Mouse (Mus musculus): ENCODE results near the gene Foxc1. TPM values are rescaled to one million over a fixed set of nuclear protein-coding genes. Genes with fewer than 3 reads are reported as not detected.

The Foxc1 gene
- polyA plus RNA-seq, 1 experiment from 2014 or later, result 0.63 TPM

DNA sequence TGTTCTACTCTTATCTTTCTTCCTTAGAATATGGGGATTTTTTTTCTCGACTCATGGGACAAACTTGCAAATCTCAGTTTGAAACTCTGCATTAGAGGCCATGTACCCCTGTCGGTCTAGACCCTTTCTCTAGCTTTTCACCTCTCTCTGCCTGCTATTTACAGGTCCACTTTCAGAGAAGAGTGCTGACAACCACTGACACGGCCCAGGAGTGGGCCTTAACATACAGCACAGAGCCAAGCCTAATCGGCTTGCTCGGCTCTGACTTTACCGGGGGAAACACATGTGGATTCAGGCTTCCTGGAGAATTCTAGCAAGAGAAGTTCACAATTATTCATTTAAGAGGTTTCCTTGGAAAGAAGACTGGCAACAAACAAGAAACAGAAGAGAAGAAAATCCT, 14.6 kb downstream of the Foxc1 start:
- H3K4me1 ChIP-seq (ENCODE audit: control insufficient read depth, insufficient read depth, low read depth, low read length), result no peaks in the 10 kb centered on the region; the same call in 1 of the 2 replicates
- H3K9me3 ChIP-seq (ENCODE audit: control insufficient read depth, low read length), result no peaks in the 10 kb centered on the region
- no peak overlapping the region; the same call in 1 of the 2 replicates for H3K9ac ChIP-seq (ENCODE audit: low read depth, low read length)
- 28% methylated on average over 6 of the region's 6 CpGs for WGBS
- H3K4me2 ChIP-seq (ENCODE audit: low read length), result peak overlapping the region; percentile 49
- no peaks in the 10 kb centered on the region for H3K36me3 ChIP-seq (ENCODE audit: control insufficient read depth, insufficient read depth, low read length)
- H3K27me3 ChIP-seq (replicated peaks; ENCODE audit: control insufficient read depth, insufficient read depth, low read length), result peaks cover 17% of the 10 kb centered on the region
- no peak overlapping the region for H3K27ac ChIP-seq (ENCODE audit: low read depth, low read length)
- H3K4me3 ChIP-seq (ENCODE audit: low read length), result peak overlapping the region; percentile 17; the same call in 1 of the 2 replicates
- ATAC-seq, result no peak

DNA sequence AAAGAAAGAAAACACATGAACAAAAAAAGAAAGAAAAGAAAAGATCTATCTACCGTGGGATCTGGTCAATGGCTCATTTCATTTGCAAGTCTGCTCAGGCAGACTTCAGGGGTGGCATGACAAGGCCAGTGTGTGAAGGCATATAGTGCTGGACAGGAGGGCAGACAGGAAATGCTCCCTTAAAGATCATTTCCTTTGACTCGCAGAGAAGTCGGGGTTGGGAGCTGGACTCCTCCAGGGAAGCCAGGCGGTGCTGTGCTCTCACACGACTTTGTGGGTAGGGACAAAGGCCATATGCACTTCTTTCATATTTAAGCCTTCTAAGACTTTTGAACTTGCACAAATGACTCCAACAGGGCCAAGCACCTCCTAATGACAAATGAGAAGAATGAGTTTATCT, 16.9 kb downstream of the Foxc1 start:
- Histone ChIP-seq H3K9me3 (ENCODE audit: control insufficient read depth, low read length) (no peaks in the 10 kb centered on the region), H3K27ac (ENCODE audit: low read depth, low read length) (no peak overlapping the region), H3K36me3 (ENCODE audit: control insufficient read depth, insufficient read depth, low read length) (no peaks in the 10 kb centered on the region), H3K4me3 (ENCODE audit: low read length) (no peak overlapping the region), H3K4me2 (ENCODE audit: low read length) (no peak overlapping the region), H3K9ac (ENCODE audit: low read depth, low read length) (no peak overlapping the region), H3K27me3 (replicated peaks; ENCODE audit: control insufficient read depth, insufficient read depth, low read length) (peaks cover 10% of the 10 kb centered on the region), H3K4me1 (ENCODE audit: control insufficient read depth, insufficient read depth, low read depth, low read length) (no peaks in the 10 kb centered on the region; the same call in 1 of the 2 replicates)
- WGBS, result 27% methylated on average over 5 of the region's 5 CpGs
- no peak for ATAC-seq

DNA sequence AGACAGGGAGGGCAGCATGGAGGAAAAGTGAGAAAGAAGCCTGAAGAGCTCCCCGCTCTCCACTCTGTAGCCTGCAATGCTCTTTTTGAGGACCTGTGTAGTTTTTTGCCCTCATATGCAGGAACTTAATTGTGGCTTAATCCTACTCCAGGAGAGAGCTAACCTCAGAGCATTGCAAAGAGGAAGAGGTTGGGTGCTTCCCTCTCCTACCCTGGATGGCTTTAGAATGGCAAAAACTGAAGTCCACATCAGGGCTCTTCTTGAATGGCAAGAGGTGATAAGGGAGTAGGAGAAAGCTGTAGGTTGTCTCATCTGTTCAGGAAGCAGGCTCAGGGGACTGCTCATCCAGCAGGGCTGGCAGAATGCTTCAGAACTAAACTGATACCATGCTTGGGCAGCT, 18.7 kb downstream of the Foxc1 start:
- Histone ChIP-seq H3K4me2 (ENCODE audit: low read length) (no peak overlapping the region), H3K36me3 (ENCODE audit: control insufficient read depth, insufficient read depth, low read length) (no peaks in the 10 kb centered on the region), H3K4me1 (ENCODE audit: control insufficient read depth, insufficient read depth, low read depth, low read length) (no peaks in the 10 kb centered on the region), H3K9me3 (ENCODE audit: control insufficient read depth, low read length) (no peaks in the 10 kb centered on the region), H3K4me3 (ENCODE audit: low read length) (no peak overlapping the region), H3K9ac (ENCODE audit: low read depth, low read length) (no peak overlapping the region), H3K27me3 (replicated peaks; ENCODE audit: control insufficient read depth, insufficient read depth, low read length) (no peaks in the 10 kb centered on the region; the same call in 1 of the 2 replicates), H3K27ac (ENCODE audit: low read depth, low read length) (no peak overlapping the region)
- 84% methylated on average over 1 of the region's 1 CpGs for WGBS
- no peak for ATAC-seq

DNA sequence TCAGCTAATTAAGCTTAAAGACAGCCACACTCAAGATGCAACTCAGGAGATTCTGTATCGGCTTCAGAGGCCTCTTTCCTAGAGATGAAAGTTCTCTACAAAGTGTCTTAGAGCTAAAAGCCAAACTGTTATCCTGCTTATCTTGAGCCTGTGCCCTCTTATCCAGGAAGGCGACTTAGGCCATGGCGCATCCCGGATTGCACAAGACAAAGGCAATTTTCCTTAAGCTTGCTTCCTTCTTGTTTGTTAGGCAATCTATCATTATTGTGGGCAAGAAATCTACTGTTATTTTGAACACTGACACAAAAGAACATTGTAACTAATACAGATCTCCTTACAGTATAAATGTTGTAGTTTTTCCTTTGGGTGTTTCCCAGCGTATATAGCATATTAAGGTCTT, 20.7 kb downstream of the Foxc1 start:
- H3K9me3 ChIP-seq (ENCODE audit: control insufficient read depth, low read length), result no peaks in the 10 kb centered on the region
- no peaks in the 10 kb centered on the region for H3K36me3 ChIP-seq (ENCODE audit: control insufficient read depth, insufficient read depth, low read length)
- no peaks in the 10 kb centered on the region for H3K4me1 ChIP-seq (ENCODE audit: control insufficient read depth, insufficient read depth, low read depth, low read length)
- ATAC-seq, result no peak
- H3K4me2 ChIP-seq (ENCODE audit: low read length), result no peak overlapping the region
- H3K27me3 ChIP-seq (replicated peaks; ENCODE audit: control insufficient read depth, insufficient read depth, low read length), result no peaks in the 10 kb centered on the region
- H3K4me3 ChIP-seq (ENCODE audit: low read length), result no peak overlapping the region
- H3K27ac ChIP-seq (ENCODE audit: low read depth, low read length), result no peak overlapping the region
- H3K9ac ChIP-seq (ENCODE audit: low read depth, low read length), result no peak overlapping the region
- WGBS, result 91% methylated on average over 5 of the region's 5 CpGs

GRCm38 (mm10) chr13:31827820-31828332, 21.4 kb downstream of the Foxc1 start:
- Histone ChIP-seq H3K4me1 (ENCODE audit: control insufficient read depth, insufficient read depth, low read depth, low read length) (no peaks in the 10 kb centered on the region), H3K36me3 (ENCODE audit: control insufficient read depth, insufficient read depth, low read length) (no peaks in the 10 kb centered on the region), H3K9me3 (ENCODE audit: control insufficient read depth, low read length) (no peaks in the 10 kb centered on the region), H3K27ac (ENCODE audit: low read depth, low read length) (no peak overlapping the region), H3K27me3 (replicated peaks; ENCODE audit: control insufficient read depth, insufficient read depth, low read length) (no peaks in the 10 kb centered on the region), H3K4me2 (ENCODE audit: low read length) (no peak overlapping the region), H3K4me3 (ENCODE audit: low read length) (no peak overlapping the region), H3K9ac (ENCODE audit: low read depth, low read length) (no peak overlapping the region)
- 67% methylated on average over 3 of the region's 3 CpGs for WGBS
- no peak for ATAC-seq

DNA sequence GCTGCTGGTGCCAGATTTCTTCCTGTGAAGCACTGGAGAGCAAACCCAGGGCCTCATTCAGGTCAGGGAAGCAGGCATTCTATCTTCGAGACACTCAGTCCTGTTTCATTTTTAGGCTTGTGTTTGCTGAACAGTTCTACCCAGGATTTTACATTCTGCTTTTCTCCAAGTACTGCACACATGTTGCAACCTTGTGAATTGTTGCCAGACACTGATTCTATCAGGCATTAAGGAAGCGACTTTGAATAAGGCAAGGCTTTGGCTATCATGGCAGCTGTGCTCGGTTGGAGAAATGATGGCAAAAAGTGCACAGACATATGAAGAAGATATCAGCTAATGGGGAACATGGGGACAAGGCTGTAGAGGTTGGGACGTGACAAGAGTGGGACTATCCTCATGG, 22.0 kb downstream of the Foxc1 start:
- H3K4me3 ChIP-seq (ENCODE audit: low read length), result no peak overlapping the region
- no peak overlapping the region for H3K9ac ChIP-seq (ENCODE audit: low read depth, low read length)
- no peak overlapping the region for H3K4me2 ChIP-seq (ENCODE audit: low read length)
- H3K9me3 ChIP-seq (ENCODE audit: control insufficient read depth, low read length), result no peaks in the 10 kb centered on the region
- no peaks in the 10 kb centered on the region for H3K4me1 ChIP-seq (ENCODE audit: control insufficient read depth, insufficient read depth, low read depth, low read length)
- no peak for ATAC-seq
- no peaks in the 10 kb centered on the region for H3K27me3 ChIP-seq (replicated peaks; ENCODE audit: control insufficient read depth, insufficient read depth, low read length)
- H3K27ac ChIP-seq (ENCODE audit: low read depth, low read length), result no peak overlapping the region
- no peaks in the 10 kb centered on the region for H3K36me3 ChIP-seq (ENCODE audit: control insufficient read depth, insufficient read depth, low read length)
- 92% methylated on average over 4 of the region's 4 CpGs for WGBS

GRCm38 (mm10) chr13:31830332-31830731, 23.9 kb downstream of the Foxc1 start:
- Histone ChIP-seq H3K4me1 (ENCODE audit: control insufficient read depth, insufficient read depth, low read depth, low read length) (no peaks in the 10 kb centered on the region), H3K4me3 (ENCODE audit: low read length) (no peak overlapping the region), H3K9me3 (ENCODE audit: control insufficient read depth, low read length) (no peaks in the 10 kb centered on the region), H3K27ac (ENCODE audit: low read depth, low read length) (no peak overlapping the region), H3K4me2 (ENCODE audit: low read length) (no peak overlapping the region), H3K9ac (ENCODE audit: low read depth, low read length) (no peak overlapping the region), H3K27me3 (replicated peaks; ENCODE audit: control insufficient read depth, insufficient read depth, low read length) (no peaks in the 10 kb centered on the region), H3K36me3 (ENCODE audit: control insufficient read depth, insufficient read depth, low read length) (no peaks in the 10 kb centered on the region)
- 75% methylated on average over 9 of the region's 9 CpGs for WGBS
- ATAC-seq, result no peak

DNA sequence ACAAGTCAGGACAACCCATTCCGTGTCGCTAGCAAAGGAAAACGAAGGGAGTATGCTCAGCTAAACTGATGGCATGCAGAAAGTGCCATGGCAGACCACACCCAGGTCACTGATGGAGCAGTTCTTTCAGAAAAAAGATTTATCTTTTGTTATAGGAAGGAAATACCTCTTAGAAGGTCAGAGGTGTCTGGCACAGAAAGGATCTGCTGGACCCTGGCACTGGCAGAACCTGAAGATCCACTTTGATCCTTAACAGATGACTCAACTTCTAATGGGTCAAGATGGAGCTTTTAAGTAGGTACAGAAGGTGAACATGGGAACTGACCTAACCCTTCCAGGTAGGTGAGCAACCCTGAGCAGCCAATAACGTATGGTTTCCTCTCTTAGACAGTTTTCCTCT, 29.4 kb downstream of the Foxc1 start:
- 89% methylated on average over 4 of the region's 4 CpGs for WGBS
- no peak overlapping the region for H3K9ac ChIP-seq (ENCODE audit: low read depth, low read length)
- no peaks in the 10 kb centered on the region for H3K27me3 ChIP-seq (replicated peaks; ENCODE audit: control insufficient read depth, insufficient read depth, low read length)
- H3K27ac ChIP-seq (ENCODE audit: low read depth, low read length), result no peak overlapping the region
- H3K9me3 ChIP-seq (ENCODE audit: control insufficient read depth, low read length), result no peaks in the 10 kb centered on the region
- H3K36me3 ChIP-seq (ENCODE audit: control insufficient read depth, insufficient read depth, low read length), result no peaks in the 10 kb centered on the region
- ATAC-seq, result no peak
- H3K4me1 ChIP-seq (ENCODE audit: control insufficient read depth, insufficient read depth, low read depth, low read length), result no peaks in the 10 kb centered on the region
- no peak overlapping the region for H3K4me3 ChIP-seq (ENCODE audit: low read length)
- no peak overlapping the region for H3K4me2 ChIP-seq (ENCODE audit: low read length)

DNA sequence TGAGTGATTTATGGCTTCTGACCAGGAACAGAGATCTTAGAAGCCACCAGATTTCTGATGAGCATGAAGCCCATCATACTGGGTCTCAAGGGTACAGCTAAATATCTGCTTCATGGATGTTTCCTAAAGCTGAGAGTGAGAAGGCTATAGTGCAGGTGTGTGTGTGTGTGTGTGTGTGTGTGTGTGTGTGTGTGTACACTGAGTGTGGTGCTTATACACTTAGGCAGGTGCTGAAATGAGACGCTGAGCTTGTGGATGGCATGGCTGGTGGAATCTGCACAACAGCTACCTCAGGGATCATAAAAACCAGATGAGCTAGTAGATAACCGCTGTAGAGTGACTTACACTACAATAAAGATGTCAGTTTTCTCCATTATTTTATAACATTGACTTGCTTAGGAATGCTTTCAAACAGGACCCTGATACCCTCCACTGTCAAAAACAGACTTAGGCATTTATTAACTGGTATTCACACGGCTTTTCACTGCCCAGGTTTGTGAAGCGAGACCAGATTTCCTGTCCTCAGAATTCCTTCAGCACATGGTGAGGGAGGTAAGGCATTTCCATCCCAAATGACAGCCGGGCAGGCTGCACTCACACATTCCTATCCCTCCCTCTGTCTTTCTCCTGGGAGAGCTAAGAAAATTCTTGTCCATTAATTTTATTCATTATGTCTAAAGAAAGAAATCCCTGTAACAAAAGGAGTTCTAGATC, 43.0 kb downstream of the Foxc1 start:
- WGBS, result 48% methylated on average over 5 of the region's 5 CpGs
- Histone ChIP-seq H3K36me3 (ENCODE audit: control insufficient read depth, insufficient read depth, low read length) (no peaks in the 10 kb centered on the region), H3K27me3 (replicated peaks; ENCODE audit: control insufficient read depth, insufficient read depth, low read length) (no peaks in the 10 kb centered on the region), H3K9me3 (ENCODE audit: control insufficient read depth, low read length) (no peaks in the 10 kb centered on the region), H3K4me3 (ENCODE audit: low read length) (no peak overlapping the region), H3K9ac (ENCODE audit: low read depth, low read length) (no peak overlapping the region), H3K4me2 (ENCODE audit: low read length) (no peak overlapping the region), H3K27ac (ENCODE audit: low read depth, low read length) (no peak overlapping the region), H3K4me1 (ENCODE audit: control insufficient read depth, insufficient read depth, low read depth, low read length) (no peaks in the 10 kb centered on the region; the same call in 1 of the 2 replicates)
- no peak for ATAC-seq

All from hindbrain, embryonic 16.5 days (tissue).